Mouse (Mus musculus) heart, adult 2 months (tissue): ENCODE measurements at regions not wholly inside any gene's neighbourhood (a gene's known extent, or its start where the extent isn't known, plus 50 kb on each side); places are given as distances from the start of the nearest gene placed in this dataset.

ENCODE experiments used
- CTCF ChIP-seq: fragments of 200-600 bp; IDR thresholded peaks from 2 replicates; pipeline ENCODE4 v1.8.1; 2022; ENCODE audit warnings: antibody characterized with exemption, mild to moderate bottlenecking, moderate library complexity
- POLR2A ChIP-seq: fragments of 200-500 bp; IDR thresholded peaks from 2 replicates; pipeline ENCODE4 v1.6.1; 2011; ENCODE audit warnings: mild to moderate bottlenecking, low read depth, low read length, control low read depth; ENCODE audit not compliant: insufficient read depth

- TF ChIP-seq CTCF, result no peak
- no peak for TF ChIP-seq POLR2A
These were observed 360.8 kb downstream of the Kif20b start for GRCm38 (mm10) chr19:35282775-35283447.
